Mouse (Mus musculus): ENCODE measurements around the gene Gm3336. TPM values are rescaled to one million over a fixed set of nuclear protein-coding genes. Genes with fewer than 3 reads are reported as not detected.

Gene Gm3336
- polyA plus RNA-seq, 1 experiment from 2014 or later, result 0.47 TPM

DNA sequence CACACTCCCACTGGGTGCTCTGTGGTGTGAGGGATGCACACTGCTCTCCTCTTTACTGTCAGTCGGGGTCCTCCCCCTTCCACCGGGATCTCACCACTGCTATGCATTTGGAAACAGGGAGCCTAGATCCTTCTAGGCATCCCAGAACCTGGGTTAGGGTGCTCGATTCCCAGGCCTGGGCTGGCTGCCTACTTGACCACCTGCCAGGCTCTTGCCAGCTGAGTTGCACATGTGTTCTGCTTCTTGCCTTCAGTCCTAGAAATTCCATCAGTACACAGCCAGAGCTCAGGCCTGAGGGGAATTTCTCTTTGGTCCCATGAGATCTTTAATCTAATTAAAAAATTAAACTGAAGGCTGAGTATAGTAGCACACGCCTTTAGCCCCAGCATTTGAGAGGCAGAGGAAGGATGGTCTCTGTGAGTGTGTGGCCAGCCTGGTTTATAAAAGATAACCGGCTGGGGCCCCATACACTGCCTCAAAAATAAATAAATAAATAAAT is 28.4 kb upstream of the Gm3336 start:
- Histone ChIP-seq H3K9ac (ENCODE audit: low read depth, low read length) (no peak overlapping the region), H3K9me3 (replicated peaks; ENCODE audit: control insufficient read depth, low read length) (no peaks in the 10 kb centered on the region), H3K4me1 (ENCODE audit: control insufficient read depth, low read depth, low read length) (peaks cover 13% of the 10 kb centered on the region), H3K36me3 (ENCODE audit: control insufficient read depth, insufficient read depth) (no peaks in the 10 kb centered on the region), H3K27ac (ENCODE audit: low read length) (no peak overlapping the region), H3K4me3 (ENCODE audit: low read depth, low read length) (no peak overlapping the region), H3K27me3 (ENCODE audit: control insufficient read depth, insufficient read depth, low read depth, low read length) (peaks cover 2% of the 10 kb centered on the region; the same call in 1 of the 2 replicates), H3K4me2 (ENCODE audit: low read depth, low read length) (no peak overlapping the region)
- ATAC-seq (ENCODE audit: low read depth), result no peak
- WGBS (ENCODE audit: insufficient replicate concordance), result 67% methylated on average over 5 of the region's 5 CpGs

DNA sequence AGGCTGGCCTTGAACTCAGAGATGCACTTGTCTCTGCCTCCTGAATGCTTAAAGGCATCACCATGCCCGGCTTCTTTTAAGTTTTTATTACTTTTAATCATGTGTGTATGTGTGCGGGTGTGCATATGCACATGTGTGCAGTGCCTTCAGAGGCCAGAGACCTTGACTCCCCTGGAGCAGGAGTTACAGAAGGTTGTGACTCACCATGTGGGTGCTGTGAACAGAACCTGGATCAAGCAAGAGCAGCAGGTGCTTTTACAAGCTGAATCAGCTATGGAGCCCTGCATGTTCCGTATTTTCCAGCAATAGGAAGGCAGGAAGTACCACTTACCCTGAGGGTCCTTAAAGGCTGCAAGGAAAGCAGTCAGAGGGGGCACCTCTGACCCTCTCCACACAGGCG is 27.1 kb upstream of the Gm3336 start:
- WGBS (ENCODE audit: insufficient replicate concordance), result 76% methylated on average over 4 of the region's 4 CpGs
- no peak overlapping the region for H3K27ac ChIP-seq (ENCODE audit: low read length)

DNA sequence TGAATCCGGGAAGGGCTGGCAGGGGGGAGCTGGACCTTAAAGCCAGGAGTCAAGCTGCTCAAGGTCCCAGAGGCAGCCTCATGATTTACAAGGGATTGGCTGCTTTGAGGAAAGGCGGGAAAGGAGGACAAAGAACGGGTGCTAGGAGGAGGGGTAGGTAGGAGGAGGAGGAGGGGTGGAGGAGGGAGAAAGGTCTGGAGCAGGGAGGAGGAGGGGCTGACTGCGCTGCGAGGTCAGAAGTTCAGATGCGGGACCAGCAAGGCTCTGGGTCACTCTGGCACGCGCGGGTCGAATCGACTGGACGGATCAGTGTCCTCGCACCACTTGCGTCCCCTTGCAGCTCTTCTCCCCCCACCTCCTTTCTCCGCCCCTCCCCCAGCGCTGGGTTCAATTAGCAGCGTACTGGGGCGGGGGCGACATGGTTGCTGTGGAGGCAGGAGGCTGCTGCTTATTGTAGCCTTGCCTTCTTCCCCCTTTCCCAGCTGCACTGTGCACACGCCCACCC is 26.6 kb upstream of the Gm3336 start:
- peaks cover 2% of the 10 kb centered on the region; the same call in 1 of the 2 replicates for H3K27me3 ChIP-seq (ENCODE audit: control insufficient read depth, insufficient read depth, low read depth, low read length)
- H3K9me3 ChIP-seq (replicated peaks; ENCODE audit: control insufficient read depth, low read length), result no peaks in the 10 kb centered on the region
- no peak overlapping the region for H3K4me3 ChIP-seq (ENCODE audit: low read depth, low read length)
- no peak overlapping the region for H3K9ac ChIP-seq (ENCODE audit: low read depth, low read length)
- H3K27ac ChIP-seq (ENCODE audit: low read length), result no peak overlapping the region
- H3K4me1 ChIP-seq (ENCODE audit: control insufficient read depth, low read depth, low read length), result peaks cover 31% of the 10 kb centered on the region
- ATAC-seq (ENCODE audit: low read depth), result no peak
- no peaks in the 10 kb centered on the region for H3K36me3 ChIP-seq (ENCODE audit: control insufficient read depth, insufficient read depth)
- peak overlapping the region; percentile 38 for H3K4me2 ChIP-seq (ENCODE audit: low read depth, low read length)
- WGBS (ENCODE audit: insufficient replicate concordance), result 12% methylated on average over 20 of the region's 20 CpGs

More for the DNA sequence above, 27.1 kb upstream of the Gm3336 start:
- no peak for ATAC-seq (ENCODE audit: low read depth)
- H3K9me3 ChIP-seq (replicated peaks; ENCODE audit: control insufficient read depth, low read length), result no peaks in the 10 kb centered on the region
- peaks cover 26% of the 10 kb centered on the region for H3K4me1 ChIP-seq (ENCODE audit: control insufficient read depth, low read depth, low read length)
- no peaks in the 10 kb centered on the region for H3K36me3 ChIP-seq (ENCODE audit: control insufficient read depth, insufficient read depth)
- H3K4me3 ChIP-seq (ENCODE audit: low read depth, low read length), result no peak overlapping the region
- peaks cover 2% of the 10 kb centered on the region; the same call in 1 of the 2 replicates for H3K27me3 ChIP-seq (ENCODE audit: control insufficient read depth, insufficient read depth, low read depth, low read length)
- H3K4me2 ChIP-seq (ENCODE audit: low read depth, low read length), result no peak overlapping the region
- H3K9ac ChIP-seq (ENCODE audit: low read depth, low read length), result no peak overlapping the region

DNA sequence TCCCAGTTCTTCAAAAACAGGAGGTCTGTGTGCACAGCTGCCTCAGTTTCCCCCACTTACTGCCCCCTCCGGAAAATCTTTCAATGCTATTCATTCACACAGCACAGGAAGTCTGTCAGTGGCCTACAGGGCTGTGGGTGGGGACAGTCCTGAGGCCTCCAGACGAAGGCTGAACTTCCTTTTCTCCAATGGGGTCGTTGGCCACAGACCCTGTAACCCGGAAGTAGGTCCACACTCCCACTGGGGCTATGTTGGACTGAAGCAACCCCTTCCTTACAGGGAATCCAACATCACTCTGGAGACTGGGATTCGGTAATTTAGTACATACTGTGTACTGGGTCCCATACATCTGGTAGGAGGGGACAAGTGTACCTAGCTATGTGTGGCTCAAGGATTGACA is 24.7 kb upstream of the Gm3336 start:
- Histone ChIP-seq H3K36me3 (ENCODE audit: control insufficient read depth, insufficient read depth) (no peaks in the 10 kb centered on the region), H3K4me2 (ENCODE audit: low read depth, low read length) (no peak overlapping the region), H3K4me3 (ENCODE audit: low read depth, low read length) (no peak overlapping the region), H3K4me1 (ENCODE audit: control insufficient read depth, low read depth, low read length) (peaks cover 46% of the 10 kb centered on the region), H3K27ac (ENCODE audit: low read length) (no peak overlapping the region), H3K9ac (ENCODE audit: low read depth, low read length) (no peak overlapping the region), H3K27me3 (ENCODE audit: control insufficient read depth, insufficient read depth, low read depth, low read length) (peaks cover 2% of the 10 kb centered on the region; the same call in 1 of the 2 replicates), H3K9me3 (replicated peaks; ENCODE audit: control insufficient read depth, low read length) (no peaks in the 10 kb centered on the region)
- 24% methylated on average over 5 of the region's 5 CpGs for WGBS (ENCODE audit: insufficient replicate concordance)
- ATAC-seq (ENCODE audit: low read depth), result no peak

DNA sequence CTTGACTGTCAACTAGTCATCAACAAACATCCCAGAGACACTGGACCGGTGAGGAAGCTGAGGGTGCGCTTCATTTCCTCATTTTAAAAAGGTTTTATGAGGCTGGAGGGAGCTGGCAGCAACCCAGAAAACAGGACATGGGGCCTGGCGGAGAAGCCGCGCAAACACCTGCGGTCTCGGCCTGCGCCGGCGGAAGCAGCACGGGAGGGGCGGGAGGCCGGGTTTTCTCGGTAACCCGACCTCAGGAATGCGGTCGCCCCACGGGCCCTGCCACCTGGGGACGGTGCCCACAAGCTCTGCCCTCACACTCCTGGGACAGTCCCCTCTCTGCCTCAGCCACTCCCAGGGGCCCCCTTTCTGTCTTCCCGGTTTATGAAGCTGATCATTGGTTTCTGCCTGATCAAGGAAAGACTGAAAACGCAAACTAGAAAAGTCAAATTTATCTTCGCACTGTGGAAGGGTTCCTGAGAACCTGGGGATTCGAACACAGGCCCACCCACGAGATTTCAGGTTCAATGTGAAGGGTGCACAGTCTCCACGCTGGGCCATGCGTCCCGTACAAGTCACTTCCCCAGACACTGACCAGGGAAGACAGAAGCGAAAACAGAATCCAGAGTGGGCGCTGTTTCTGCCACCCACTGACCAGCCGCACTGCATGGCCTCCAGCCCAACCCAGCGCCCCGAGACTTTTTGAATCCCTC is 22.9 kb upstream of the Gm3336 start:
- ATAC-seq (ENCODE audit: low read depth), result no peak
- Histone ChIP-seq H3K27me3 (ENCODE audit: control insufficient read depth, insufficient read depth, low read depth, low read length) (peaks cover 2% of the 10 kb centered on the region; the same call in 1 of the 2 replicates), H3K27ac (ENCODE audit: low read length) (peak overlapping the region; percentile 94), H3K9ac (ENCODE audit: low read depth, low read length) (peak overlapping the region; percentile 78), H3K4me1 (ENCODE audit: control insufficient read depth, low read depth, low read length) (peaks cover 46% of the 10 kb centered on the region), H3K4me2 (ENCODE audit: low read depth, low read length) (peak overlapping the region; percentile 84), H3K9me3 (replicated peaks; ENCODE audit: control insufficient read depth, low read length) (no peaks in the 10 kb centered on the region), H3K4me3 (ENCODE audit: low read depth, low read length) (peak overlapping the region; percentile 35; the same call in 1 of the 2 replicates), H3K36me3 (ENCODE audit: control insufficient read depth, insufficient read depth) (no peaks in the 10 kb centered on the region)
- 16% methylated on average over 32 of the region's 32 CpGs for WGBS (ENCODE audit: insufficient replicate concordance)

DNA sequence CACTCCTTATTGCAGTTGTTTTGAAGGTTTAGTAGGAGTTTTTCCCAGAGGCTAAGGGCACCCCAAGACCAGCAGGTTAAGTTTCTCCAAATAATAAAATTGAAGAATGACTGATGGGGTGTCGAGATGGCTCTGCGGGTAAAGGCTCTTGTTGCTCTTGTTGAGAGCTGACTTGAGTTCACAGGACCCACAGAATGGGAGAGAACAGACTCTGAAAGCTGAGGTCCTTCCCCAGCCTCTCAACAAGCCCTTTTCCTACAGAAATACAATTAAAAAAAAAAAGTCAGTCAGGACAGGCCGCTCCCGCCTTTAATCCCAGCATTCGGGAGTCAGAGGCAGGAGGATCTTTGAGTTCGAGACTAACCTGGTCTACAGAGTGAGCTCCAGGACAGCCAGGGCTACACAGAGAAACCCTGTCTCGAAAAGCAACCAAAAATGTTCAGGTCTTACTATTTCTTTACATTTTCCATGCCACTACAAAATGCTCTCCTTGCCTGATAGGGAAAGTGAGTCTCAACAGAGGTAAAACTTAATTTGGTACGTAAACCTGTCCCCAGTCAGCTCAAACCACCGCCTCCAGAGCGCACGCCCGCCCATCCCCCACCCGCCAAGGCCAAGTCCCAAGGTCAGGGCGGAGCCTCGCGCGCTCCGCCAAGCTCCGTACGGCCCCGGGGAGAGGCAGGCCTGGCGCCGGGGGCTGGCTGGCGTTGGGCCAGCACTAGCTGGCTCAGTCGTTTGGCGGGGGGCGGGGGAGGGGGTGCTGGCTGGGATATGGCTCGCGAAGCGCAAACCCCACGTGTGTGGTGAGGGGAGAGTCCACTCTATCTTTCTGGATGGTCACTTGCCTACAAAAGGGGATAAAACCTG is 22.1 kb upstream of the Gm3336 start:
- peak; percentile 35 for ATAC-seq (ENCODE audit: low read depth)
- 3% methylated on average over 31 of the region's 31 CpGs for WGBS (ENCODE audit: insufficient replicate concordance)
- Histone ChIP-seq H3K27ac (ENCODE audit: low read length) (peak overlapping the region; percentile 94), H3K36me3 (ENCODE audit: control insufficient read depth, insufficient read depth) (no peaks in the 10 kb centered on the region), H3K4me3 (ENCODE audit: low read depth, low read length) (peak overlapping the region; percentile 55), H3K27me3 (ENCODE audit: control insufficient read depth, insufficient read depth, low read depth, low read length) (peaks cover 2% of the 10 kb centered on the region; the same call in 1 of the 2 replicates), H3K9me3 (replicated peaks; ENCODE audit: control insufficient read depth, low read length) (no peaks in the 10 kb centered on the region), H3K4me1 (ENCODE audit: control insufficient read depth, low read depth, low read length) (peaks cover 54% of the 10 kb centered on the region), H3K9ac (ENCODE audit: low read depth, low read length) (peak overlapping the region; percentile 78), H3K4me2 (ENCODE audit: low read depth, low read length) (peak overlapping the region; percentile 84)

DNA sequence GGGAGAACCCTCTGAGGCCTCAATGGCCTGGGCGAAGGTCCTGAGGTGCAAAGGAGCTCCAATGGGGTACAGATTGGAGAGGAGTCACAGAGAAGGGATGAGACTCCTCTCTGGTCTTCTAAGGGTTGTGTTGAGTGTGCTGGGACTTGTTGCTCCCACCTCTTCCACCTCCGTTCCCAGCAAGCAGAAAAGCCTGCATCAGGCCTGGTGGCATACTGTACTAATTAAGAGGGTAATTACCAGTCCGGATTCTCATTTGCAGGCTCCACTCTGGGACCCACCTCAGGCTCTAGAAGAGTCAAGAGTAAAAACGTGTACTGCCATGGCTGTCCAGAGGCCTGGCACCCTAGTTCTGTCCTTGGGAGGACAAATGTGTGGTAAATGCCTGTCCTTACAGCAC is 21.4 kb upstream of the Gm3336 start:
- 53% methylated on average over 4 of the region's 4 CpGs for WGBS (ENCODE audit: insufficient replicate concordance)
- H3K27ac ChIP-seq (ENCODE audit: low read length), result peak overlapping the region; percentile 94

DNA sequence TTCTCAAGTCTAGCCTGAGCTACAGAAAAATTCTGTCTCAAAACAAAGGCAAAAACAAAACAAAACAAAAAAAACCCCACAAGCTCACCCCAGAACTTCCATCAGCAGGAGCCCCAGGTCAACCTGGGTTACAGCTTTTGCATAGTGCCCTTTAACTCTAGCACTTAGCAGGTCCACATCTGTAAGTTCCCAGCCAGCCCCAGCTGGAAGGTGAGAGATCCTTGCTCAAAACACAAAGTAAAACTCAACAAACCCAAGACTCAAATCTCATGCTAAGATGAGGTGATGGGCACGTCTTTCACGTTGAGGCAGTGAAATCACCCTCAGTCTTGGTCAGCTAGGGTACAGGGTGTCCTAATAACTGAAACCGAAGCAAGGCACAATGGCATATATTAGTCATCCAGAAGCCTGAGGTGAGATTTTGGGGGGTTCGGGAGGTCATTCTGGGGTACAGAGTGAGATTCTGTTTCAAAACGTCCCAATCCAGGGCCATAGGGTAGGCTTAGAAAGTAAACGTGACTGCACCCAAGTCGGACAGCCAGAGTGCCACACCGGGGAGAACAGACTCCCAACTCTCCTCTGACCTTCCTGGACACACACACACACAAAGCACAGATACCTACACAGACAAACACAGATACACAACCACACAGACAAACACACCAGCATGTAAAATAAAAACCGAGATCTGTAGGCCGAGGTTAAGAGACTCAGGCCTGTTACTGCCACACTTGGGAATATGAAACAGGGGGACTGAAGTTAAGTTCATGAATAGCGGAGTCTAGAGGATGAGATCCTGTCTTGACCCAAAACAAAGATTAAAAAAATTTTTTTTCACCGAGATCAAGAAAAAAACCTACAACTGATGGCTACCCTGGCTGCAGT is 20.7 kb upstream of the Gm3336 start:
- H3K9me3 ChIP-seq (replicated peaks; ENCODE audit: control insufficient read depth, low read length), result no peaks in the 10 kb centered on the region
- H3K4me2 ChIP-seq (ENCODE audit: low read depth, low read length), result peak overlapping the region; percentile 69
- H3K27me3 ChIP-seq (ENCODE audit: control insufficient read depth, insufficient read depth, low read depth, low read length), result no peaks in the 10 kb centered on the region
- peak overlapping the region; percentile 94 for H3K27ac ChIP-seq (ENCODE audit: low read length)
- peaks cover 55% of the 10 kb centered on the region for H3K4me1 ChIP-seq (ENCODE audit: control insufficient read depth, low read depth, low read length)
- no peak for ATAC-seq (ENCODE audit: low read depth)
- H3K36me3 ChIP-seq (ENCODE audit: control insufficient read depth, insufficient read depth), result no peaks in the 10 kb centered on the region
- WGBS (ENCODE audit: insufficient replicate concordance), result 64% methylated on average over 12 of the region's 12 CpGs
- H3K4me3 ChIP-seq (ENCODE audit: low read depth, low read length), result peak overlapping the region; percentile 88
- peak overlapping the region; percentile 78 for H3K9ac ChIP-seq (ENCODE audit: low read depth, low read length)

More for the DNA sequence above, 21.4 kb upstream of the Gm3336 start:
- H3K9me3 ChIP-seq (replicated peaks; ENCODE audit: control insufficient read depth, low read length), result no peaks in the 10 kb centered on the region
- no peaks in the 10 kb centered on the region for H3K36me3 ChIP-seq (ENCODE audit: control insufficient read depth, insufficient read depth)
- H3K4me2 ChIP-seq (ENCODE audit: low read depth, low read length), result peak overlapping the region; percentile 84
- H3K9ac ChIP-seq (ENCODE audit: low read depth, low read length), result peak overlapping the region; percentile 78
- H3K4me3 ChIP-seq (ENCODE audit: low read depth, low read length), result peak overlapping the region; percentile 55
- H3K27me3 ChIP-seq (ENCODE audit: control insufficient read depth, insufficient read depth, low read depth, low read length), result peaks cover 2% of the 10 kb centered on the region; the same call in 1 of the 2 replicates
- no peak for ATAC-seq (ENCODE audit: low read depth)
- H3K4me1 ChIP-seq (ENCODE audit: control insufficient read depth, low read depth, low read length), result peaks cover 58% of the 10 kb centered on the region
